Mouse (Mus musculus): ENCODE measurements around the gene Ankrd31. TPM values are rescaled to one million over a fixed set of nuclear protein-coding genes. Genes with fewer than 3 reads are reported as not detected.

Ankrd31 gene
- polyA plus RNA-seq (2015; fragmentation: Nextera tagmentation; extraction: Ambion mirVana) = not detected in 2 replicates

- no peak for ATAC-seq (ENCODE audit: insufficient read depth, low FRiP score)
- Histone ChIP-seq H3K36me3 (ENCODE audit: control insufficient read depth, insufficient read depth, low read length) (no peaks in the 10 kb centered on the region), H3K4me1 (ENCODE audit: control insufficient read depth, insufficient read depth, low read length) (no peaks in the 10 kb centered on the region), H3K9ac (ENCODE audit: low read length) (no peak within 1 kb of the TSS), H3K4me2 (ENCODE audit: low read depth, low read length) (no peak within 1 kb of the TSS), H3K27me3 (ENCODE audit: control insufficient read depth, insufficient read depth, low read length) (no peaks in the 10 kb centered on the region), H3K4me3 (replicated peaks; ENCODE audit: low read length) (no peak within 1 kb of the TSS), H3K9me3 (replicated peaks; ENCODE audit: control insufficient read depth, low read length) (no peaks in the 10 kb centered on the region), H3K27ac (ENCODE audit: low read length) (no peak within 1 kb of the TSS)
- WGBS = 86% methylated on average over 42 of the region's 42 CpGs
These were observed at the start of gene Ankrd31 for GRCm38 (mm10) chr13:96748109-96748845. Ankrd31 (plus strand) TSS chr13:96748272.

GRCm38 (mm10) chr13:96702567-96703278, 45.3 kb upstream of the Ankrd31 start:
- H3K4me3 ChIP-seq (replicated peaks; ENCODE audit: low read length) = no peak overlapping the region
- ATAC-seq (ENCODE audit: insufficient read depth, low FRiP score) = no peak
- no peaks in the 10 kb centered on the region for H3K9me3 ChIP-seq (replicated peaks; ENCODE audit: control insufficient read depth, low read length)
- no peaks in the 10 kb centered on the region for H3K36me3 ChIP-seq (ENCODE audit: control insufficient read depth, insufficient read depth, low read length)
- 63% methylated on average over 9 of the region's 9 CpGs for WGBS
- H3K9ac ChIP-seq (ENCODE audit: low read length) = no peak overlapping the region
- H3K4me1 ChIP-seq (ENCODE audit: control insufficient read depth, insufficient read depth, low read length) = no peaks in the 10 kb centered on the region
- no peak overlapping the region for H3K4me2 ChIP-seq (ENCODE audit: low read depth, low read length)
- no peaks in the 10 kb centered on the region for H3K27me3 ChIP-seq (ENCODE audit: control insufficient read depth, insufficient read depth, low read length)
- no peak overlapping the region for H3K27ac ChIP-seq (ENCODE audit: low read length)

- H3K4me1 ChIP-seq (ENCODE audit: control insufficient read depth, insufficient read depth, low read length) = no peaks in the 10 kb centered on the region
- ATAC-seq (ENCODE audit: insufficient read depth, low FRiP score) = no peak
- no peak overlapping the region for H3K4me2 ChIP-seq (ENCODE audit: low read depth, low read length)
- H3K9ac ChIP-seq (ENCODE audit: low read length) = no peak overlapping the region
- H3K9me3 ChIP-seq (replicated peaks; ENCODE audit: control insufficient read depth, low read length) = no peaks in the 10 kb centered on the region
- H3K27ac ChIP-seq (ENCODE audit: low read length) = no peak overlapping the region
- 69% methylated on average over 8 of the region's 8 CpGs for WGBS
- no peak overlapping the region for H3K4me3 ChIP-seq (replicated peaks; ENCODE audit: low read length)
- H3K27me3 ChIP-seq (ENCODE audit: control insufficient read depth, insufficient read depth, low read length) = no peaks in the 10 kb centered on the region
- H3K36me3 ChIP-seq (ENCODE audit: control insufficient read depth, insufficient read depth, low read length) = no peaks in the 10 kb centered on the region
These were observed 38.5 kb upstream of the Ankrd31 start for GRCm38 (mm10) chr13:96709269-96710233.

- no peaks in the 10 kb centered on the region for H3K4me1 ChIP-seq (ENCODE audit: control insufficient read depth, insufficient read depth, low read length)
- no peaks in the 10 kb centered on the region for H3K9me3 ChIP-seq (replicated peaks; ENCODE audit: control insufficient read depth, low read length)
- no peak overlapping the region for H3K4me3 ChIP-seq (replicated peaks; ENCODE audit: low read length)
- no peak overlapping the region for H3K4me2 ChIP-seq (ENCODE audit: low read depth, low read length)
- no peak for ATAC-seq (ENCODE audit: insufficient read depth, low FRiP score)
- 74% methylated on average over 2 of the region's 2 CpGs for WGBS
- H3K36me3 ChIP-seq (ENCODE audit: control insufficient read depth, insufficient read depth, low read length) = no peaks in the 10 kb centered on the region
- H3K9ac ChIP-seq (ENCODE audit: low read length) = no peak overlapping the region
- no peak overlapping the region for H3K27ac ChIP-seq (ENCODE audit: low read length)
- H3K27me3 ChIP-seq (ENCODE audit: control insufficient read depth, insufficient read depth, low read length) = no peaks in the 10 kb centered on the region
These were observed 31.8 kb upstream of the Ankrd31 start for GRCm38 (mm10) chr13:96716311-96716710.

GRCm38 (mm10) chr13:96717821-96718220, 30.3 kb upstream of the Ankrd31 start:
- H3K27me3 ChIP-seq (ENCODE audit: control insufficient read depth, insufficient read depth, low read length) = no peaks in the 10 kb centered on the region
- 63% methylated on average over 1 of the region's 1 CpGs for WGBS

GRCm38 (mm10) chr13:96720003-96720402, 28.1 kb upstream of the Ankrd31 start:
- no peaks in the 10 kb centered on the region for H3K9me3 ChIP-seq (replicated peaks; ENCODE audit: control insufficient read depth, low read length)
- 74% methylated on average over 2 of the region's 2 CpGs for WGBS
- no peaks in the 10 kb centered on the region for H3K4me1 ChIP-seq (ENCODE audit: control insufficient read depth, insufficient read depth, low read length)
- H3K4me3 ChIP-seq (replicated peaks; ENCODE audit: low read length) = no peak overlapping the region
- no peak overlapping the region for H3K9ac ChIP-seq (ENCODE audit: low read length)
- H3K27me3 ChIP-seq (ENCODE audit: control insufficient read depth, insufficient read depth, low read length) = no peaks in the 10 kb centered on the region
- no peaks in the 10 kb centered on the region for H3K36me3 ChIP-seq (ENCODE audit: control insufficient read depth, insufficient read depth, low read length)
- no peak for ATAC-seq (ENCODE audit: insufficient read depth, low FRiP score)
- no peak overlapping the region for H3K27ac ChIP-seq (ENCODE audit: low read length)
- H3K4me2 ChIP-seq (ENCODE audit: low read depth, low read length) = no peak overlapping the region

More at GRCm38 (mm10) chr13:96717821-96718220, 30.3 kb upstream of the Ankrd31 start:
- Histone ChIP-seq H3K4me1 (ENCODE audit: control insufficient read depth, insufficient read depth, low read length) (no peaks in the 10 kb centered on the region), H3K9ac (ENCODE audit: low read length) (no peak overlapping the region), H3K36me3 (ENCODE audit: control insufficient read depth, insufficient read depth, low read length) (no peaks in the 10 kb centered on the region), H3K9me3 (replicated peaks; ENCODE audit: control insufficient read depth, low read length) (no peaks in the 10 kb centered on the region), H3K4me3 (replicated peaks; ENCODE audit: low read length) (no peak overlapping the region), H3K4me2 (ENCODE audit: low read depth, low read length) (no peak overlapping the region), H3K27ac (ENCODE audit: low read length) (no peak overlapping the region)
- no peak for ATAC-seq (ENCODE audit: insufficient read depth, low FRiP score)

GRCm38 (mm10) chr13:96728289-96728688, 19.8 kb upstream of the Ankrd31 start:
- 71% methylated on average over 7 of the region's 7 CpGs for WGBS
- no peaks in the 10 kb centered on the region for H3K4me1 ChIP-seq (ENCODE audit: control insufficient read depth, insufficient read depth, low read length)

GRCm38 (mm10) chr13:96729146-96729545, 18.9 kb upstream of the Ankrd31 start:
- WGBS = 90% methylated on average over 5 of the region's 5 CpGs

More at GRCm38 (mm10) chr13:96728289-96728688, 19.8 kb upstream of the Ankrd31 start:
- H3K4me2 ChIP-seq (ENCODE audit: low read depth, low read length) = no peak overlapping the region
- no peaks in the 10 kb centered on the region for H3K9me3 ChIP-seq (replicated peaks; ENCODE audit: control insufficient read depth, low read length)
- ATAC-seq (ENCODE audit: insufficient read depth, low FRiP score) = no peak
- H3K9ac ChIP-seq (ENCODE audit: low read length) = no peak overlapping the region
- H3K36me3 ChIP-seq (ENCODE audit: control insufficient read depth, insufficient read depth, low read length) = no peaks in the 10 kb centered on the region
- no peak overlapping the region for H3K27ac ChIP-seq (ENCODE audit: low read length)
- H3K27me3 ChIP-seq (ENCODE audit: control insufficient read depth, insufficient read depth, low read length) = no peaks in the 10 kb centered on the region
- no peak overlapping the region for H3K4me3 ChIP-seq (replicated peaks; ENCODE audit: low read length)

More at GRCm38 (mm10) chr13:96729146-96729545, 18.9 kb upstream of the Ankrd31 start:
- no peak for ATAC-seq (ENCODE audit: insufficient read depth, low FRiP score)
- no peaks in the 10 kb centered on the region for H3K9me3 ChIP-seq (replicated peaks; ENCODE audit: control insufficient read depth, low read length)
- H3K27ac ChIP-seq (ENCODE audit: low read length) = no peak overlapping the region
- no peak overlapping the region for H3K9ac ChIP-seq (ENCODE audit: low read length)
- no peaks in the 10 kb centered on the region for H3K27me3 ChIP-seq (ENCODE audit: control insufficient read depth, insufficient read depth, low read length)
- H3K4me1 ChIP-seq (ENCODE audit: control insufficient read depth, insufficient read depth, low read length) = no peaks in the 10 kb centered on the region
- H3K4me2 ChIP-seq (ENCODE audit: low read depth, low read length) = no peak overlapping the region
- H3K4me3 ChIP-seq (replicated peaks; ENCODE audit: low read length) = no peak overlapping the region
- H3K36me3 ChIP-seq (ENCODE audit: control insufficient read depth, insufficient read depth, low read length) = no peaks in the 10 kb centered on the region

Measured in stomach, embryonic 16.5 days (tissue).